1 mouse cellular context compared by ENCODE assay signal in genomic region chrX:73897959-73898358, GRCm38 (mm10).
TF ChIP-seq lines count a peak whose summit lies in the region.

No protein-coding gene starts in this region.

TF ChIP-seq in MEL, 35 proteins besides CTCF, POLR2A, EP300 and RAD21:
- TF ChIP-seq KAT2A (conservative IDR thresholded peaks at IDR 0.05; ENCODE audit: low read depth, low read length) (no peak), SMC3 (IDR thresholded peaks at IDR 0.05; ENCODE audit: low read depth, low read length) (0 out of 2 replicates have a peak, but pooled peaks have one; percentile 13)
